Mouse (Mus musculus) heart, adult 2 months (tissue): ENCODE results near the gene Twistnb.

Experiments
- CTCF ChIP-seq: fragments of 200-600 bp; IDR thresholded peaks from 2 replicates; pipeline ENCODE4 v1.8.1; 2022; ENCODE audit warnings: antibody characterized with exemption, mild to moderate bottlenecking, moderate library complexity
- EP300 ChIP-seq: fragments of 200-500 bp; IDR thresholded peaks from 2 replicates; pipeline ENCODE4 v1.6.1; 2011; ENCODE audit warnings: low read depth, low read length, control low read depth; ENCODE audit not compliant: insufficient read depth
- POLR2A ChIP-seq: fragments of 200-500 bp; IDR thresholded peaks from 2 replicates; pipeline ENCODE4 v1.6.1; 2011; ENCODE audit warnings: mild to moderate bottlenecking, low read depth, low read length, control low read depth; ENCODE audit not compliant: insufficient read depth

DNA sequence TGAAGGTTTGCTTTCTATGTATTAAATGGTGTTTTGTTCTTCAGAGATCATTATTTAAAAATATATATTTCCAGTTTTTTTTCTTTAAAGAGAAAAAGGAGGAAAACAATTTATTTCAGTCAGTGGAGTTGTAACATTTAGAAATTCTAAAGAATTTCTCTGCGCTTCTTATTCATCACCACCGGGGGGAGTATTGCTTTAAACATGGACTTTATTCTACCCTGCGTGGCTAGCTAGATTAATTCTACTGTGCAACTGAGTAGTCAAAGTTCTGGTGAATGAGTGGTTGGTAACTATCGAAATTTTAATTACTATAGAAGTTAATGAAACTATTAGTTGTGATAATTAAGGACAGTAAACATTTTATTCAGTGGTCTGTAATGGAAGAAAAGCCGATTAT is 51.5 kb downstream of the Twistnb start:
- peak; percentile 78 for TF ChIP-seq CTCF
- no peak for TF ChIP-seq EP300
- no peak for TF ChIP-seq POLR2A
